Mouse (Mus musculus) naive thymus-derived CD4-positive, alpha-beta T cell, adult 2 months (primary cell): ENCODE results near the gene Lmo3.

ENCODE experiments used
- DNase-seq: peaks from one replicate; pipeline ENCODE4 v3.0.0-alpha.2; 2011; ENCODE audit warnings: low read depth

Lmo3 gene

GRCm38 (mm10) chr6:138581734-138582505 is at the start of gene Lmo3:
Gene Lmo3, minus strand, starts transcription at chr6:138581968.
- DNase-seq: no peak

- DNase-seq: no peak
These were observed 39.0 kb upstream of the Lmo3 start for GRCm38 (mm10) chr6:138620786-138621185.

DNA sequence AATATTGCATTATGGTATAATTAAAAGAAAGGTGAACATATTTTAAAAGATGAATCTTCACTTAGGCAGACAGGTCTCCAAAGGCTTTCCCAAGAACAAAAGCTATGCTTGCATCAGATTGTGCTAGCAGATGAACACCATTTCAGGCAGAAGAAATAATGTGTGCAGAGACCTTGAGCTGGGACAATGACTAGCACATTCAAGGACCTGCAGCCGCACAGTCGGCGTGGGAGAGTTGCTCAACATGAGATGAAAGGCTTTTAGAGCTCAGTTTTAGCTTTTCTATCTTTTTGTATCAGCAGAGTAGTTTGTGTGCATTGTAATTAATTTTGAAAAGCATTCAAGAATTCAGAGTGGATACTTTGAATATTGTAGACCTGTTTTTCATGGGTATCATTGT is 36.6 kb upstream of the Lmo3 start:
- no peak for DNase-seq

DNA sequence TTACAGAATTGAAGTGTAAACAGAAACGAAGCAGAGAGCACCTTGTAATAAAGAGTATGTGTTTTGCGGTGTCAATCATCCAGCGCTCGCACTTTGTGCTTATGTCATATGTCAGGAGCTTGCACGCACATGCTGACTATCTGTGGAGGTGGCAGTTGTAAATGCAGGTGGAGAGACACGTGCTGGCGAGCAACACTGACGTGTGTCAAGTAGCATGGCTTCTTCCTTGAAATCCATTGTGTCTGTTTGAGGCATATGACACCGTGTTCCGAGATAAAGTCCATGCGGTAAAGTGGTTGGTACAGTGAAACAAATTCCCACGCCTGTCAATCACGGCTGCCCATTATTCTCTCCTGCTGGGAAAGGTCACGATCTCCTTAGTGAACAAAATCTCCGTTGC is 15.2 kb upstream of the Lmo3 start:
- no peak for DNase-seq

GRCm38 (mm10) chr6:138595991-138596698 is 14.4 kb upstream of the Lmo3 start:
- no peak for DNase-seq

DNA sequence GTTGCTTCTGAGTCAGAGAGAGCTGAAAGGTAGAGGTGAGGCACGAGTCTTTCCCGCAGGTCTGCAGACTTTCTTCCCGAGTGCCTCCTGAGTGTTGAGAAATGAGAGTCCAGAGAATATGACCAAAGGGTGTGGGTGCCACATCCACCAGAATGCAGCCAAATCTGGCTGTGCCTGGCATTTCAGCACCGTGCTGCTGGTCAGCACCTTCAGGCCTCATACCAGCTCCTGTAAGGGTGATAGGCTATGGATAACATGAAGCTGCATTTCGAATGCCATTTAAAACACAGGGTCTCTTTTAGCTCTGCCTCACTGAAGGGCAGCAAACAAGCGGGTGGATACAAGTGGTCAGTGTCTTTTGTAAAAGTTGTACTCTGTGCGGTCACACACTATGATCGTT is 1.5 kb upstream of the Lmo3 start:
- DNase-seq: no peak

- DNase-seq: no peak
These were observed 785 bp upstream of the Lmo3 start for GRCm38 (mm10) chr6:138582506-138583000.

DNA sequence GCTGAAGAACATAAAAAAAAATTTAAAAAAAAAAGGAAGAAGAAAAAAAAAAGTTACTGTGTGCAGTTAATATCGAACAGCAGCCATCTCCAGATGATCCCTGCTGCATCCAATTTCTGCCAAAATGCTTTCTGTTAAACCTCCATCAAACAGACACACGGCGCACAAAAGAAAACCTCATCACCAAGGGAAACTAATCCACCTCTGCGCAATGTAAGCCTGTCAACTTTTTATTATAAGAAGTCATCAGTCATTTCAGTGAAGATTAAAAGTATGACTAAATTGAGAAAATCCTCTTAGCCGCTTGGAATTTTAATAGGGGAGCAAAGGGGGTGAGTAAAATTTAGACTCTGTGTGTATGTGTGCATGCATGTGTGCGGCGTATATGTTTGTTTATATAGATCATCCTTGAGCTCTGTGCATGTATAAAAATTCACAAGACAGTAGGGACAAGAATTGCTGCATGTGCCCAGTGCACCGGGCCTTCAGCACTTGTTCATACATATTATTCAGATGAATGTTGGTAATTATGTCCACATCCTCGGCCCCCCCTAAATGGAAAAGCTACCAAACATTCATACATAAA is 1.2 kb downstream of the Lmo3 start:
- DNase-seq: no peak

- DNase-seq: no peak
These were observed 18.4 kb downstream of the Lmo3 start for GRCm38 (mm10) chr6:138563416-138563815.

- DNase-seq: no peak
These were observed 29.6 kb downstream of the Lmo3 start for GRCm38 (mm10) chr6:138552144-138552543.

GRCm38 (mm10) chr6:138534879-138535278 is 46.9 kb downstream of the Lmo3 start:
- no peak for DNase-seq

GRCm38 (mm10) chr6:138506642-138507041 is 75.1 kb downstream of the Lmo3 start:
- DNase-seq: no peak

DNA sequence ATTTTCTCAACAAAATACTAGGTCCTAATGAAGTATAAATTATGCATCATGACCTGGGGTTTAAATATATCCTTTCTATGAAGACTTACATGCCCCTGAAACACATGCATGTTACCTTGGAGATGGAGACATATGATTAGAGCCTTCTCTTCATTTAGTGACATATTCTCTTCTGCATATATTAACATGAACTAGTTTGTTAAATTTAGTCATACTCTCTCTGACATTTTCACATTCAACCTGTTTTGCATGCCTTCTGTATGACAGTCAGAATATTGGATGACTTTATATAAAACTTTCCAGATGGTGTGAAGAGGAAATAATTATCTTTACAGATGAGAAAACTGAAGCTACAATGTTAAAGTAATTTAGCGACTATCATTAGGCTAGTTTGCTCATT is 77.8 kb downstream of the Lmo3 start:
- no peak for DNase-seq

DNA sequence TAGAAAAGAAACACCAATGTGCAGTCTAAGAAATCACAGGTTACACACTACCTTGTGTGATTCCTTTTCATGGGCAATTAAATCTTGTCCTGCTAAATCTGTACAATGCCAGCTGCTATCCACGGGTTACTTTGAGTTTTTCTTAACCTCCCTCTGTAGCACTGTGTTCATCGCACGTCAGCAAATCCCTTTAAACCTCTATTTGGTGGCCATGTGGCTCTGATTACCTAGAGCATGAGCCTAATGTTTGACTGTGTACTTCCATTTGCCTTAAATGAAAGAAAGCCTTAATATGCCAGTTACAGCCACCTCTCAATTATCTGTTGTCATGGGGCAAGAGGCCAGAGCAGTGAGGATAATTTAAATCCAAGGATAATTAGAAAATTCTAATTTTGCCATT is 98.9 kb downstream of the Lmo3 start:
- no peak for DNase-seq

GRCm38 (mm10) chr6:138477611-138478010 is 104.2 kb downstream of the Lmo3 start:
- no peak for DNase-seq

DNA sequence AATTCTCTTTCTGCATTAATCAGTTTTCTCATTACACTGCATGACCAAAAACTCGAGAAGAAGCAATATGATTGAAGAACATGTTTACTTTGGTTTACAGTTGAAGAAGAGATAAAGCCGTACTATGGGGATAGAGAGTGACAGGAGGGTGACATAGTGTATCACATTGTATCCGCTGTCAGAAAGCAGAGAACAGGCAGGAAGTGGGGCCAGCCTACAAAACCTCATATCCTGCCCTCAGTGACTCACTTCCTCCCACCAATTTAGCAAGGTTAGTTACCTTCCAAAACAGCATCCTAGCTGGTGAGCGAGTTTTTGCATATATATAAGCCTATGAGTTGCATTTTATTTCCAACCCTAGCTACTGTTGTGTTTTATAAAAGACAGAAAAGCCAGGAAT is 112.6 kb downstream of the Lmo3 start:
- DNase-seq: no peak

DNA sequence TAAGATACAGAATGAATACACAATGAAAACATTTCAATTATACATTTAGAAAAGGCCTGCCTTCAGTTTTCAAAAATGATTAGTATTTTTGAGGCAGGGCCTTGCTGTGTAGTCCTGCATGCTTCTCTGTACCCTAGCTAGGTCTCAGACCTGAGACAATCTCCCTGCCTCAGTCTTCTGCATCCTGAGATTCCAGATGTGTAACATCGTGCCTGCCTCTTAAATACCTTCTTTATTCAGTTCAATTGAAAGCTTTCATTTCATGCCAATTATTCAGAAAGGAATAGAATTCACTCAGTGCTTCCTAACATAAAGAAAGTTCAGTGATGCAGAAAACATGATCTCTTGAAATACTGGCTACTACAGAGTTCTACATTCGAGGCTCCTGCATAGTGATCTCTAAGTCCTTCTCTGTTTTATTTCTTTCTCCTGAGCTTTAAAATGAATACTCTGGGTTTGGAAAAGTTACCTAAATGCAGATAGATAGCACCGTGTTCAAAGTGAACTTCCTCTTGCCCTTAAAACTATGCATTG is 137.2 kb downstream of the Lmo3 start:
- DNase-seq: no peak

DNA sequence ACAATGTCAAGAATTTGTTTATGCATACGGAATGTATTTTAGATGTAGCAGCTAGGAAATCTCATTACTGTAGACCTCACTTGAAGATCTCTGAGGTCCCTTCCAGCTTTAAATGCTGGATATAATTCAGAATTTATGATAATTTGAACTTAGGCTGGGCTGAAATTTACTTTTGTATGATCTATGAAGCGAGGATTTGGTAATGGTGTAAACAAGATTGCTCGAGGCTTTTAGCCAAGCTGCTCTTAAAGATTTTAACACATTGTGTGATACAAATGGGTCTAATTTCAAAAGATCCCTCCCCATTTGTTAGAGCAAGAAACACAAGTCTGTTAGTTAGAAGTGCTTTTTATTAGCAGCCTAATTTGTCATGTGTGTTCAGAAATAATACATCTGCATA is 144.4 kb downstream of the Lmo3 start:
- no peak for DNase-seq

GRCm38 (mm10) chr6:138436813-138437212 is 145.0 kb downstream of the Lmo3 start:
- DNase-seq: no peak

DNA sequence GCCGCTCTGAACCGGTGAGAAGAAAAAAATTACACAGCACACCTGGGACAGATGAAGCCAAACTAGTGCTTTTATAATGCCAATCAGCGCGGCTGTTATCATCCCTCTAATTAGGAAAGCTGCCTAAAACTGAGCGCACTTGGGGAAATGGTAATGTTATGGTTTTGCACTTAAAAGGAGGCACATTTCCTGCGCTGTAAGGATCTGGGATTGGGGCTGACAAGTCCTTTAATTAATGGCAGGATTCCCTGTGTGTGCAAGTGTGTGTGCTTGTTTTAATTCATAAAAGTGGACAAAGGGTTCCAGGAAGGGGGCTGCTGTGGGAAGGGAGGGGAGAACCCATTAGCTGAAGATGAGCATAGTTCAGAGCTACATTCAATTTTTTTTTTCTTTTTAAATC is 154.4 kb downstream of the Lmo3 start:
- no peak for DNase-seq

DNA sequence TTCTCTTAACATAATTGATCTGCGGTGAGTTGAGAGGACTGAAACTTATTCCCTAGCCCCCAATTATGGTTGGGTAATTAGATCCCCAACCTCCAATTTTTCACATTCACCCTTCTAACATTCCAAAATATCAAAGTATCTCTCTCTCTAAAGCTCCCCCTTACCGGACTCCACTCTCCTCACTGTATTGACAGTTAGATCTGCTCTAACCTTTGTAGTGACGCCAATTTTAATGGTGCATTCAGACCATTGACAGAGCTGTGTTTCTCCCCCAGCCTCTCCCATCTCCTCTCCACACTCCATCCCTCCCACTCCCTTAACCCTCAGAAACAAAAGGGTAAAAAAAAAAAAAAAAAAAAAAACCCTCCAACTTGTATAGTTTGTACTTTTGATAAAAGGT is 154.9 kb downstream of the Lmo3 start:
- no peak for DNase-seq

- no peak for DNase-seq
These were observed 157.1 kb downstream of the Lmo3 start for GRCm38 (mm10) chr6:138424514-138425225.
